Mouse (Mus musculus) stomach, embryonic 16.5 days (tissue): ENCODE data around the gene Amotl1. TPM values are rescaled to one million over a fixed set of nuclear protein-coding genes. Genes with fewer than 3 reads are reported as not detected.

Source experiments
- ATAC-seq: fragments of 200-750 bp; cut with Nextera tagmentation; 2 replicates; pipeline ENCODE4 v1.8.0; 2017; ENCODE audit warnings: moderate number of reproducible peaks, moderate TSS enrichment; ENCODE audit not compliant: insufficient read depth, low FRiP score
- H3K27ac ChIP-seq: fragments of 300-500 bp; sonication (generic); 2 replicates; pipeline ENCODE4 v1.5.1; 2014; ENCODE audit warnings: low read length
- H3K27me3 ChIP-seq: fragments of 300-500 bp; sonication (generic); 2 replicates; pipeline ENCODE4 v1.6.1; 2014; ENCODE audit warnings: low read length, control low read depth, mixed read lengths; ENCODE audit not compliant: control insufficient read depth, insufficient read depth
- H3K36me3 ChIP-seq: fragments of 300-500 bp; sonication (generic); 2 replicates; pipeline ENCODE4 v1.6.1; 2014; ENCODE audit warnings: low read length; ENCODE audit not compliant: control insufficient read depth, insufficient read depth
- H3K4me1 ChIP-seq: fragments of 300-500 bp; sonication (generic); 2 replicates; pipeline ENCODE4 v1.6.1; 2014; ENCODE audit warnings: low read length, control low read depth, mixed read lengths; ENCODE audit not compliant: control insufficient read depth, insufficient read depth
- H3K4me2 ChIP-seq: fragments of 300-500 bp; sonication (generic); 2 replicates; pipeline ENCODE4 v1.6.1; 2014; ENCODE audit warnings: low read depth, low read length, mixed read lengths
- H3K4me3 ChIP-seq: fragments of 300-500 bp; sonication (generic); replicated peaks from 2 replicates; pipeline ENCODE4 v1.5.1; 2014; ENCODE audit warnings: mild to moderate bottlenecking, low read length
- H3K9ac ChIP-seq: fragments of 300-500 bp; sonication (generic); 2 replicates; pipeline ENCODE4 v1.6.1; 2014; ENCODE audit warnings: low read length
- H3K9me3 ChIP-seq: fragments of 300-500 bp; sonication (generic); replicated peaks from 2 replicates; pipeline ENCODE4 v1.6.1; 2016; ENCODE audit warnings: low read length, control low read depth; ENCODE audit not compliant: control insufficient read depth
- WGBS: fragments of 180-500 bp; shearing (Covaris S2); extraction: QIAGEN DNeasy Blood & Tissue Kit; methylation state at CpG from one replicate; pipeline ENCODE4 v1.1.7; 2014; 5-methylcytosine and 5-hydroxymethylcytosine counted together
- polyA plus RNA-seq: library from polyadenylated mRNA; unstranded; fragments of >200 nt; fragmentation: Nextera tagmentation; extraction: Ambion mirVana; gene quantifications from 2 replicates; pipeline ENCODE4 v1.2.1, GENCODE M21; 2015

Amotl1 gene
- polyA plus RNA-seq, 1 experiment from 2014 or later = 19.7 TPM

DNA sequence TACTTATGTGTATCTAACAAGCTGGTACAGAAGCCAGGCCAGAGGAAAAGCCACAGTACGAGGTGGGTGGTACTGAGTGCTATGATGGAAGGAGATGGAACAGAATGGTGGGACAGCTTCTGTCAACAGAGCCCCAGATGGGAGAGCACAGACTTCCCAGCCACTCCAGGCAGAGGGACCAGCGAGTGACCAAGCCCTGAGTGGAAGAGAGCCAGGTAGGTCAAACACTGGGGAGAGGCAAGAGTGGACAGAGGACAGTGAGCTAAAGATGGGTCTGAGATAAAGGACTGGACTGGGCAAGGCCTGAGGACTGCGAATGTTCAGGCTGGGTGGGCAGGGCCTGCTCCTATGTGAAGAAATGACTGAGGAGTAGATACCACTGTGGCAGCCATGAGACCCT is 23.5 kb upstream of the Amotl1 start:
- Histone ChIP-seq H3K27ac (no peak overlapping the region), H3K4me2 (no peak overlapping the region), H3K4me3 (no peak overlapping the region), H3K27me3 (no peaks in the 10 kb centered on the region), H3K9ac (no peak overlapping the region), H3K4me1 (no peaks in the 10 kb centered on the region), H3K36me3 (no peaks in the 10 kb centered on the region), H3K9me3 (no peaks in the 10 kb centered on the region)
- WGBS = 72% methylated on average over 3 of the region's 3 CpGs
- ATAC-seq = no peak

DNA sequence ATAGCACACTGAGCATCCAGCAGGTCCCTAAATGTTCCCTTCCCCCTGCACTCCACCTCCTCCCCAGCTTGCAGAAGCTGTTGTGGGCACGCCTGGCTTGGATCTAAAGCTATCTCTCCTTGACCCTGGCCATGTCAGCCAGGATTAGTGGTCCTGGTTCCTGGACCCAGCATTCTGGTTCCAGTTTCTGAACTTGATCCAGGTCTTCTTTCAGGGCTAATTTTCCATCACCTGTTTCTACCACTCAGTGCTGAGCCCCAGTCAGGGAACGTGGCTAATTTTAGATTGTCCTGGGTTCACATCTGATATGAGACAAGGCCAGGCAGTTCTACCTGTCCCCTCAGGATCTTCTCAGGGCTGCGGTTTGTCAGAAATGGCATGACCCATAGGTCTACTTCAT is 21.2 kb upstream of the Amotl1 start:
- no peaks in the 10 kb centered on the region for H3K4me1 ChIP-seq
- no peaks in the 10 kb centered on the region for H3K36me3 ChIP-seq
- no peak overlapping the region for H3K9ac ChIP-seq
- ATAC-seq = no peak
- H3K27me3 ChIP-seq = no peaks in the 10 kb centered on the region
- H3K4me2 ChIP-seq = no peak overlapping the region
- no peaks in the 10 kb centered on the region for H3K9me3 ChIP-seq
- 86% methylated on average over 3 of the region's 3 CpGs for WGBS
- H3K27ac ChIP-seq = no peak overlapping the region
- H3K4me3 ChIP-seq = no peak overlapping the region

GRCm38 (mm10) chr9:14663591-14663990 is 18.7 kb upstream of the Amotl1 start:
- Histone ChIP-seq H3K27ac (peak overlapping the region; percentile 96), H3K4me2 (no peak overlapping the region)
- WGBS = 86% methylated on average over 2 of the region's 2 CpGs

DNA sequence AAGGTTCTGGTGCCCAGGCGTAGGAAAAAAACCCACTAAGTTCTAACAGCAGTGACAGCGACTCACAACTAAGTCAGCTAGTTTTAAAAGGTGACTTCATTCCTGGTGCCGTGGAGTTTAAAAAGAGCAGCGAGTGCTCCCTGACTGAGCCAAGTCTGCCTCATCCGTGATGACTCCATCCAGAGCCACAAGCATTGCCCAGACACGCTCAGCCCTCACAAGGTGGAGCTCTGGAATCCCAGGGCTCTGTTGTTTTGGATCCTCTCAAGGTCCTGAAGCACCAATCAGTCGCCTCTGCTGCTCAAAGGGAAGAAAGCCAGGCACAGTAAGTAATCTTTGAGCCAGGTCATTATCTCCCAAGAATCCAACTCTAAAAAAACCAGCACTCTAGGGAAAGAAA is 18.0 kb upstream of the Amotl1 start:
- H3K36me3 ChIP-seq = no peaks in the 10 kb centered on the region
- no peaks in the 10 kb centered on the region for H3K27me3 ChIP-seq
- H3K4me1 ChIP-seq = no peaks in the 10 kb centered on the region
- H3K9me3 ChIP-seq = no peaks in the 10 kb centered on the region
- peak; percentile 82; the same call in 1 of the 2 replicates for ATAC-seq
- peak overlapping the region; percentile 32 for H3K4me2 ChIP-seq
- 60% methylated on average over 7 of the region's 7 CpGs for WGBS
- H3K4me3 ChIP-seq = peak overlapping the region; percentile 26; the same call in 1 of the 2 replicates
- peak overlapping the region; percentile 96 for H3K27ac ChIP-seq
- H3K9ac ChIP-seq = peak overlapping the region; percentile 38; the same call in 1 of the 2 replicates

More at GRCm38 (mm10) chr9:14663591-14663990, 18.7 kb upstream of the Amotl1 start:
- no peaks in the 10 kb centered on the region for H3K36me3 ChIP-seq
- no peaks in the 10 kb centered on the region for H3K4me1 ChIP-seq
- H3K27me3 ChIP-seq = no peaks in the 10 kb centered on the region
- no peak overlapping the region for H3K4me3 ChIP-seq
- H3K9ac ChIP-seq = no peak overlapping the region
- no peaks in the 10 kb centered on the region for H3K9me3 ChIP-seq
- ATAC-seq = no peak

DNA sequence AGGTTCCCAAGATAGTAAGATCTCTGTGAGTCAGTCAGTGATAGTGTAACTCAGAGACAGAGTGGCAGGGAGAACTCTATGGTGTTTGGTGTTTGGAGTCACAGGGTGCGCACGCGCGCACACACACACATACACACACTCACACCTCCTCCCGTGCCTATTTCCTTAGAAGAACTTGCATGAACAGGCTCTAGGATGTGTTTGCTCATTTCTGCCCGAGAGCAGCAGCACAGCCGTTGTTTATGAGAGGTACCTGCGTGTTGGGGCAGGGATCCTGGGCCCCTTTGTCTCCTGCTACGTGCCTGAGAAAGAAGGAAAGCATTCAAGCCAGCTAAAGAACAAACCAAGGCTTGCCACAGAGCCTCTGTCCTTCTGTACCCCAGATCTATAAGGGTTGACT is 17.3 kb upstream of the Amotl1 start:
- no peaks in the 10 kb centered on the region for H3K9me3 ChIP-seq
- peak; percentile 68; the same call in 1 of the 2 replicates for ATAC-seq
- H3K27me3 ChIP-seq = no peaks in the 10 kb centered on the region
- no peak overlapping the region; the same call in 1 of the 2 replicates for H3K9ac ChIP-seq
- peak overlapping the region; percentile 26; the same call in 1 of the 2 replicates for H3K4me3 ChIP-seq
- peak overlapping the region; percentile 32 for H3K4me2 ChIP-seq
- H3K27ac ChIP-seq = peak overlapping the region; percentile 96
- H3K4me1 ChIP-seq = no peaks in the 10 kb centered on the region
- WGBS = 72% methylated on average over 9 of the region's 9 CpGs
- H3K36me3 ChIP-seq = no peaks in the 10 kb centered on the region

- no peak overlapping the region for H3K9ac ChIP-seq
- no peak overlapping the region for H3K4me3 ChIP-seq
- H3K4me2 ChIP-seq = no peak overlapping the region
- no peaks in the 10 kb centered on the region for H3K9me3 ChIP-seq
- no peaks in the 10 kb centered on the region for H3K27me3 ChIP-seq
- ATAC-seq = no peak
- 37% methylated on average over 2 of the region's 2 CpGs for WGBS
- no peaks in the 10 kb centered on the region for H3K4me1 ChIP-seq
- H3K27ac ChIP-seq = no peak overlapping the region
- H3K36me3 ChIP-seq = no peaks in the 10 kb centered on the region
Measured at GRCm38 (mm10) chr9:14657926-14658325, 13.1 kb upstream of the Amotl1 start.

DNA sequence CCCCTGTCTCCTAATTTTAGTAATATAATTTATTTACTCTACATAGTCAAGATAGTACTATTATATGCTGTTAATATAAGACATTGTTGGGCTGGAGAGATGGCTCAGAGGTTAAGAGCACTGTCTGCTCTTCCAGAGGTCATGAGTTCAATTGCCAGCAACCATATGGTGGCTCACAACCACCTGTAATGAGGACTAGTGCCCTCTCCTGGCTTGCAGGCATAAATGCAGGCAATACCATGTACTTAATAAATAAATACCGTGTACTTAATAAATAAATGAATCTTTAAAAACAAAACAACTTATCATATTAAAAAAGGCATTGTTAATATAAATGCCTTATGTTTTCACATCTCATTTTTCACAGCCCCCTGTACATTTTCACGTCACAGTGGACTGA is 9.2 kb upstream of the Amotl1 start:
- ATAC-seq = no peak
- no peaks in the 10 kb centered on the region for H3K4me1 ChIP-seq
- no peaks in the 10 kb centered on the region for H3K36me3 ChIP-seq
- H3K9ac ChIP-seq = no peak overlapping the region
- no peaks in the 10 kb centered on the region for H3K27me3 ChIP-seq
- no peak overlapping the region for H3K4me2 ChIP-seq
- WGBS = 79% methylated on average over 2 of the region's 2 CpGs
- no peak overlapping the region for H3K27ac ChIP-seq
- H3K9me3 ChIP-seq = no peaks in the 10 kb centered on the region
- H3K4me3 ChIP-seq = no peak overlapping the region

- Histone ChIP-seq H3K27ac (no peak overlapping the region), H3K4me2 (no peak overlapping the region), H3K4me3 (no peak overlapping the region), H3K9ac (no peak overlapping the region), H3K9me3 (no peaks in the 10 kb centered on the region), H3K36me3 (no peaks in the 10 kb centered on the region), H3K4me1 (no peaks in the 10 kb centered on the region), H3K27me3 (no peaks in the 10 kb centered on the region)
- 81% methylated on average over 1 of the region's 1 CpGs for WGBS
- ATAC-seq = no peak
Measured at GRCm38 (mm10) chr9:14652761-14653160, 7.9 kb upstream of the Amotl1 start.

- Histone ChIP-seq H3K9ac (no peak overlapping the region), H3K27ac (no peak overlapping the region), H3K36me3 (no peaks in the 10 kb centered on the region), H3K27me3 (no peaks in the 10 kb centered on the region), H3K4me1 (no peaks in the 10 kb centered on the region), H3K4me3 (no peak overlapping the region), H3K4me2 (no peak overlapping the region), H3K9me3 (no peaks in the 10 kb centered on the region)
- no peak for ATAC-seq
- WGBS = 77% methylated on average over 8 of the region's 8 CpGs
Measured at GRCm38 (mm10) chr9:14647849-14648248, 3.0 kb upstream of the Amotl1 start.

- H3K9ac ChIP-seq = no peak overlapping the region
- H3K27ac ChIP-seq = no peak overlapping the region
- H3K4me3 ChIP-seq = no peak overlapping the region
- no peaks in the 10 kb centered on the region for H3K27me3 ChIP-seq
- H3K9me3 ChIP-seq = no peaks in the 10 kb centered on the region
- H3K4me2 ChIP-seq = no peak overlapping the region
- WGBS = 94% methylated on average over 1 of the region's 1 CpGs
- no peaks in the 10 kb centered on the region for H3K36me3 ChIP-seq
- H3K4me1 ChIP-seq = peaks cover 4% of the 10 kb centered on the region; the same call in 1 of the 2 replicates
- ATAC-seq = no peak
Measured at GRCm38 (mm10) chr9:14646641-14647040, 1.8 kb upstream of the Amotl1 start.
